Mouse (Mus musculus) intestine, embryonic 14.5 days (tissue): ENCODE measurements around the gene Aco1. TPM values are rescaled to one million over a fixed set of nuclear protein-coding genes. Genes with fewer than 3 reads are reported as not detected.

ENCODE experiments used
- ATAC-seq: fragments of 200-750 bp; cut with Nextera tagmentation; replicated peaks from 2 replicates; pipeline ENCODE4 v1.8.0; 2017; ENCODE audit warnings: low read depth, moderate number of reproducible peaks, moderate TSS enrichment, moderate library complexity; ENCODE audit not compliant: low FRiP score, low TSS enrichment
- DNase-seq: peaks from one replicate; pipeline ENCODE4 v3.0.0-alpha.2; 2018; ENCODE audit warnings: low spot score
- H3K27ac ChIP-seq: fragments of 300-500 bp; sonication (generic); 2 replicates; pipeline ENCODE4 v1.5.1; 2014; ENCODE audit warnings: low read depth, mild to moderate bottlenecking, control low read depth
- H3K27me3 ChIP-seq: fragments of 300-500 bp; sonication (generic); replicated peaks from 2 replicates; pipeline ENCODE4 v1.6.1; 2014; ENCODE audit warnings: low read length, control low read depth; ENCODE audit not compliant: control insufficient read depth, insufficient read depth
- H3K36me3 ChIP-seq: fragments of 300-500 bp; sonication (generic); 2 replicates; pipeline ENCODE4 v1.6.1; 2014; ENCODE audit warnings: low read length, control low read depth; ENCODE audit not compliant: control insufficient read depth, insufficient read depth
- H3K4me1 ChIP-seq: fragments of 300-500 bp; sonication (generic); replicated peaks from 2 replicates; pipeline ENCODE4 v1.6.1; 2014; ENCODE audit warnings: low read length, control low read depth, mixed read lengths; ENCODE audit not compliant: control insufficient read depth, insufficient read depth
- H3K4me2 ChIP-seq: fragments of 300-500 bp; sonication (generic); 2 replicates; pipeline ENCODE4 v1.6.1; 2014; ENCODE audit warnings: low read length
- H3K4me3 ChIP-seq: fragments of 300-500 bp; sonication (generic); 2 replicates; pipeline ENCODE4 v1.5.1; 2014; ENCODE audit warnings: low read depth, low read length, control low read depth, mixed read lengths
- H3K9ac ChIP-seq: fragments of 300-500 bp; sonication (generic); 2 replicates; pipeline ENCODE4 v1.6.1; 2014; ENCODE audit warnings: mild to moderate bottlenecking, low read length
- H3K9me3 ChIP-seq: fragments of 300-500 bp; sonication (generic); 2 replicates; pipeline ENCODE4 v1.6.1; 2016; ENCODE audit warnings: low read length, control low read depth; ENCODE audit not compliant: control insufficient read depth
- WGBS: fragments of 180-500 bp; shearing (Covaris S2); extraction: QIAGEN DNeasy Blood & Tissue Kit; methylation state at CpG from one replicate; pipeline ENCODE4 v1.1.7; 2014; 5-methylcytosine and 5-hydroxymethylcytosine counted together
- polyA plus RNA-seq: library from polyadenylated mRNA; unstranded; fragments of >200 nt; fragmentation: Nextera tagmentation; extraction: Ambion mirVana; gene quantifications from 2 replicates; pipeline ENCODE4 v1.2.1, GENCODE M21; 2014

Aco1 gene
- polyA plus RNA-seq, 1 experiment from 2014 or later, result 65.2 TPM

- Histone ChIP-seq H3K9me3 (no peaks in the 10 kb centered on the region), H3K27me3 (no peaks in the 10 kb centered on the region), H3K27ac (no peak overlapping the region), H3K4me2 (no peak overlapping the region), H3K36me3 (no peaks in the 10 kb centered on the region), H3K4me3 (no peak overlapping the region), H3K9ac (no peak overlapping the region), H3K4me1 (no peaks in the 10 kb centered on the region)
- DNase-seq (peak; percentile 90), ATAC-seq (no peak)
- WGBS, result 19% methylated on average over 9 of the region's 9 CpGs
Observed at GRCm38 (mm10) chr4:40134468-40135102, 8.3 kb upstream of the Aco1 start.

GRCm38 (mm10) chr4:40136519-40136918, 6.4 kb upstream of the Aco1 start:
- Histone ChIP-seq H3K27me3 (no peaks in the 10 kb centered on the region), H3K9ac (no peak overlapping the region), H3K27ac (no peak overlapping the region), H3K36me3 (no peaks in the 10 kb centered on the region), H3K4me1 (no peaks in the 10 kb centered on the region), H3K9me3 (no peaks in the 10 kb centered on the region), H3K4me3 (no peak overlapping the region), H3K4me2 (no peak overlapping the region)
- 93% methylated on average over 4 of the region's 4 CpGs for WGBS
- ATAC-seq (no peak), DNase-seq (no peak)

GRCm38 (mm10) chr4:40139663-40140255, 3.1 kb upstream of the Aco1 start:
- peaks cover 10% of the 10 kb centered on the region for H3K4me1 ChIP-seq
- H3K27ac ChIP-seq, result no peak overlapping the region
- ATAC-seq, result no peak
- H3K4me2 ChIP-seq, result no peak overlapping the region
- no peak overlapping the region for H3K4me3 ChIP-seq
- no peaks in the 10 kb centered on the region for H3K36me3 ChIP-seq
- no peak for DNase-seq
- no peaks in the 10 kb centered on the region for H3K27me3 ChIP-seq
- no peaks in the 10 kb centered on the region for H3K9me3 ChIP-seq
- WGBS, result 85% methylated on average over 3 of the region's 3 CpGs
- no peak overlapping the region for H3K9ac ChIP-seq

GRCm38 (mm10) chr4:40143533-40143871, 621 bp downstream of the Aco1 start:
- H3K36me3 ChIP-seq, result no peaks in the 10 kb centered on the region
- peak overlapping the region; percentile 97 for H3K27ac ChIP-seq
- peaks cover 15% of the 10 kb centered on the region for H3K4me1 ChIP-seq
- DNase-seq (no peak), ATAC-seq (no peak; the same call in 1 of the 2 replicates)
- H3K4me3 ChIP-seq, result peak overlapping the region; percentile 76
- H3K9ac ChIP-seq, result peak overlapping the region; percentile 79
- peak overlapping the region; percentile 79 for H3K4me2 ChIP-seq
- under 1% methylated on average over 27 of the region's 27 CpGs for WGBS
- H3K27me3 ChIP-seq, result no peaks in the 10 kb centered on the region
- H3K9me3 ChIP-seq, result no peaks in the 10 kb centered on the region

GRCm38 (mm10) chr4:40144543-40144942, 1.7 kb downstream of the Aco1 start:
- DNase-seq, result no peak
- 14% methylated on average over 1 of the region's 1 CpGs for WGBS

GRCm38 (mm10) chr4:40144981-40145380, 2.1 kb downstream of the Aco1 start:
- no peaks in the 10 kb centered on the region for H3K27me3 ChIP-seq
- H3K27ac ChIP-seq, result no peak overlapping the region
- DNase-seq (no peak), ATAC-seq (no peak)
- no peak overlapping the region; the same call in 1 of the 2 replicates for H3K4me3 ChIP-seq
- peaks cover 15% of the 10 kb centered on the region for H3K4me1 ChIP-seq
- no peaks in the 10 kb centered on the region for H3K36me3 ChIP-seq
- WGBS, result 49% methylated on average over 3 of the region's 3 CpGs
- no peak overlapping the region for H3K9ac ChIP-seq
- peak overlapping the region; percentile 79 for H3K4me2 ChIP-seq
- H3K9me3 ChIP-seq, result no peaks in the 10 kb centered on the region

More at GRCm38 (mm10) chr4:40144543-40144942, 1.7 kb downstream of the Aco1 start:
- 0 out of 2 replicates have a peak overlapping the region, but pooled peaks have one; percentile 79 for H3K9ac ChIP-seq
- H3K4me3 ChIP-seq, result peak overlapping the region; percentile 76
- H3K27ac ChIP-seq, result no peak overlapping the region
- H3K36me3 ChIP-seq, result no peaks in the 10 kb centered on the region
- H3K27me3 ChIP-seq, result no peaks in the 10 kb centered on the region
- no peak for ATAC-seq
- H3K9me3 ChIP-seq, result no peaks in the 10 kb centered on the region
- peak overlapping the region; percentile 79 for H3K4me2 ChIP-seq
- peaks cover 15% of the 10 kb centered on the region for H3K4me1 ChIP-seq

- Histone ChIP-seq H3K27me3 (no peaks in the 10 kb centered on the region), H3K9me3 (no peaks in the 10 kb centered on the region), H3K4me1 (peaks cover 15% of the 10 kb centered on the region), H3K36me3 (peaks cover 3% of the 10 kb centered on the region), H3K4me3 (no peak overlapping the region), H3K27ac (no peak overlapping the region), H3K9ac (no peak overlapping the region), H3K4me2 (no peak overlapping the region)
- WGBS, result 84% methylated on average over 5 of the region's 5 CpGs
- DNase-seq (no peak), ATAC-seq (no peak)
Observed at GRCm38 (mm10) chr4:40148281-40148680, 5.4 kb downstream of the Aco1 start.

GRCm38 (mm10) chr4:40150046-40150445, 7.2 kb downstream of the Aco1 start:
- Histone ChIP-seq H3K27me3 (no peaks in the 10 kb centered on the region), H3K36me3 (peaks cover 3% of the 10 kb centered on the region), H3K9me3 (no peaks in the 10 kb centered on the region), H3K4me1 (peaks cover 2% of the 10 kb centered on the region), H3K9ac (no peak overlapping the region), H3K4me3 (no peak overlapping the region), H3K27ac (no peak overlapping the region), H3K4me2 (no peak overlapping the region)
- WGBS, result 91% methylated on average over 7 of the region's 7 CpGs
- DNase-seq, result no peak
- ATAC-seq, result no peak

- no peak overlapping the region for H3K9ac ChIP-seq
- no peaks in the 10 kb centered on the region for H3K27me3 ChIP-seq
- DNase-seq, result no peak
- WGBS, result 99% methylated on average over 2 of the region's 2 CpGs
- H3K36me3 ChIP-seq, result peaks cover 3% of the 10 kb centered on the region
- no peaks in the 10 kb centered on the region for H3K9me3 ChIP-seq
- H3K4me2 ChIP-seq, result no peak overlapping the region
- no peak overlapping the region for H3K4me3 ChIP-seq
- no peak overlapping the region for H3K27ac ChIP-seq
- H3K4me1 ChIP-seq, result peaks cover 11% of the 10 kb centered on the region
- no peak for ATAC-seq
Observed at GRCm38 (mm10) chr4:40152771-40153170, 9.9 kb downstream of the Aco1 start.
